Mouse (Mus musculus) stomach, embryonic 16.5 days (tissue): ENCODE measurements at regions not wholly inside any gene's neighbourhood (a gene's known extent, or its start where the extent isn't known, plus 50 kb on each side); places are given as distances from the start of the nearest gene placed in this dataset.
A peak's percentile ranks its signal among the peaks of the same experiment; 100 is the strongest.
"Not testable (repeated sequence)": the region's sequence is repeated elsewhere in the genome, so short reads cannot be mapped to it uniquely, and the experiment has no call there.

ENCODE experiments used
- ATAC-seq: fragments of 200-750 bp; cut with Nextera tagmentation; 2 replicates; pipeline ENCODE4 v1.8.0; 2017; ENCODE audit warnings: moderate number of reproducible peaks, moderate TSS enrichment; ENCODE audit not compliant: insufficient read depth, low FRiP score
- H3K27ac ChIP-seq: fragments of 300-500 bp; sonication (generic); 2 replicates; pipeline ENCODE4 v1.5.1; 2014; ENCODE audit warnings: low read length
- H3K27me3 ChIP-seq: fragments of 300-500 bp; sonication (generic); 2 replicates; pipeline ENCODE4 v1.6.1; 2014; ENCODE audit warnings: low read length, control low read depth, mixed read lengths; ENCODE audit not compliant: control insufficient read depth, insufficient read depth
- H3K36me3 ChIP-seq: fragments of 300-500 bp; sonication (generic); 2 replicates; pipeline ENCODE4 v1.6.1; 2014; ENCODE audit warnings: low read length; ENCODE audit not compliant: control insufficient read depth, insufficient read depth
- H3K4me1 ChIP-seq: fragments of 300-500 bp; sonication (generic); 2 replicates; pipeline ENCODE4 v1.6.1; 2014; ENCODE audit warnings: low read length, control low read depth, mixed read lengths; ENCODE audit not compliant: control insufficient read depth, insufficient read depth
- H3K4me2 ChIP-seq: fragments of 300-500 bp; sonication (generic); 2 replicates; pipeline ENCODE4 v1.6.1; 2014; ENCODE audit warnings: low read depth, low read length, mixed read lengths
- H3K4me3 ChIP-seq: fragments of 300-500 bp; sonication (generic); replicated peaks from 2 replicates; pipeline ENCODE4 v1.5.1; 2014; ENCODE audit warnings: mild to moderate bottlenecking, low read length
- H3K9ac ChIP-seq: fragments of 300-500 bp; sonication (generic); 2 replicates; pipeline ENCODE4 v1.6.1; 2014; ENCODE audit warnings: low read length
- H3K9me3 ChIP-seq: fragments of 300-500 bp; sonication (generic); replicated peaks from 2 replicates; pipeline ENCODE4 v1.6.1; 2016; ENCODE audit warnings: low read length, control low read depth; ENCODE audit not compliant: control insufficient read depth
- WGBS: fragments of 180-500 bp; shearing (Covaris S2); extraction: QIAGEN DNeasy Blood & Tissue Kit; methylation state at CpG from one replicate; pipeline ENCODE4 v1.1.7; 2014; 5-methylcytosine and 5-hydroxymethylcytosine counted together

DNA sequence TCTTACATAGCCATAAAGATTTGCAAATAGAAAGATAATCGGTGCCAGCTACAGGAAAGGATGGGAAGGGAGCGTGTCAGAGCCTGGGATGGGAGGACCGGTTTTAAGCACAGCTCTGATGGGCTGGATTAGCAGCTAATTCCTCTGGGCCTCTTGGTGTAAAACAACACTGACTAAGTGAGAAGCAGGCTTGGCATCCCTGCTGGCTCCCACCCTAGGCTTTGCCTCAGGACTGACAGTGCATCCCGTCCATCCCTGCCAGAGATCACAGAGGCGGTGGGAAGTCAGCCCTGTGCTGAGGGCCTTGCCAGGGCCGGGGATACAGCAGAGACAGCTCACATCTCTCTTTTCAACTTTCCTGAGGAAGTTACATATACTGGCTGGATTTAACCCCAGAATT is 90.8 kb upstream of the Sh3gl3 start:
- H3K27ac ChIP-seq = no peak overlapping the region
- H3K4me1 ChIP-seq = 0 out of 2 replicates have a peak, but pooled peaks cover 3% of the 10 kb centered on the region
- no peaks in the 10 kb centered on the region for H3K9me3 ChIP-seq
- no peaks in the 10 kb centered on the region for H3K36me3 ChIP-seq
- ATAC-seq = peak; percentile 68; the same call in 1 of the 2 replicates
- H3K27me3 ChIP-seq = no peaks in the 10 kb centered on the region
- H3K4me3 ChIP-seq = no peak overlapping the region
- WGBS = 31% methylated on average over 6 of the region's 6 CpGs
- no peak overlapping the region for H3K4me2 ChIP-seq
- no peak overlapping the region for H3K9ac ChIP-seq

DNA sequence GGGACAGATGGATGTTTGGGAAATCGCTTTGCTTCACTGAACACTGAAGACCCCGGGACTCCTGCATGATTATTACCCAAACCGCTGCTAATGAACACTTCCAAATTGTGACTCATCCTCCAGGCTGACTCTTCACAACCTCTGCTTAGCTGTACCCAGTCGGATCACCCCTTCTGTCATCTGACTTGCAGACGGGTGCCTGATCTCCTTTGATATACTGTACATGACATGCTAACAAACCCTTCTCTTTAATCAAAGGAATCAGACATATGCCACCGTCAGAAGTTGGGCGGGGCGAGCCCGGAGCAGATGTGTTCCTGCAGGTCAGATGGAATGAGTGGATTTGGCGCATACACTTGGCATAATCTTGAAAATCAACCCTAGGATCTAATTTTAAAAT is 89.2 kb upstream of the Sh3gl3 start:
- no peak for ATAC-seq
- H3K36me3 ChIP-seq = no peaks in the 10 kb centered on the region
- no peak overlapping the region for H3K27ac ChIP-seq
- no peaks in the 10 kb centered on the region for H3K27me3 ChIP-seq
- 0 out of 2 replicates have a peak, but pooled peaks cover 3% of the 10 kb centered on the region for H3K4me1 ChIP-seq
- H3K9ac ChIP-seq = no peak overlapping the region
- 74% methylated on average over 10 of the region's 10 CpGs for WGBS
- no peak overlapping the region for H3K4me3 ChIP-seq
- H3K9me3 ChIP-seq = no peaks in the 10 kb centered on the region
- no peak overlapping the region for H3K4me2 ChIP-seq

DNA sequence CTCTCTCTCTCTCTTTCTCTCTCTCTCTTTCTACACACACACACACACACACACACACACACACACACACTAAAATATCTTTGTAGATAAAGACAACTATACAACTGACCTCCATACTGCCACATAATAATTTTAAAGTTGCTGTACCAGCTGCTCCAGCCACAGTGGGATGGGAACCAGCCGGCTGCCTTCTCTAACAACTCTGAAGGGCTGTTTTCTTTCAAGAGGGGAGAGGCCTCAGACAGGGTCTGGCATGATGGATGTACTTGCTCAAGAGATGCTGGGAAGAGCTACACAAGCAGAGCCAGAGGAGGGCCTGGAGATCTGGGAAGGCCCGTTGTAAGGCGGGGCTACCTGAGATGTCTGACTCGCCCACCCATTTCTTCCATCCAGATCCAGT is 88.4 kb upstream of the Sh3gl3 start:
- Histone ChIP-seq H3K27ac (no peak overlapping the region), H3K9me3 (no peaks in the 10 kb centered on the region), H3K36me3 (no peaks in the 10 kb centered on the region), H3K9ac (no peak overlapping the region), H3K4me3 (no peak overlapping the region), H3K27me3 (no peaks in the 10 kb centered on the region), H3K4me2 (no peak overlapping the region), H3K4me1 (0 out of 2 replicates have a peak, but pooled peaks cover 3% of the 10 kb centered on the region)
- no peak for ATAC-seq
- 48% methylated on average over 4 of the region's 4 CpGs for WGBS

DNA sequence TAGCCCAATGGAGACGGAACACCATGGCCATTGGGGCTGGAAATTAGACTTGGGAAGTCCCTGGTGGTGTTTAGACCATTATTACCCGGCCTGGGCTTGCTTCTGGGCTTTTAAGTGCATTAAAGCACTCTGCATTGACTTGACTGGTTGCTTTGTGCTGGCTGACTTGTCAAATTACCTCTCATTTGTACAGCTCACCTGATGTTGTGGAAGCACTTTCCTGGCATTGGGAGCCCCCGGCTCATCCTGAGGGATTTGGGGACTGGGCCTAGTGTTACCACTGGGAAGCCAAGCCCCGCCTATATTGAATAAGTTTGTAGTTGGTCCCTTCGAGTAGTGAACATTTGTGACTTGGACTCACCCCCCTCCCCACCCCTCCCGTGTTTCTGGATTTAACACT is 75.5 kb upstream of the Sh3gl3 start:
- no peak overlapping the region for H3K27ac ChIP-seq
- 76% methylated on average over 6 of the region's 6 CpGs for WGBS
- ATAC-seq = no peak
- no peak overlapping the region for H3K4me3 ChIP-seq
- no peaks in the 10 kb centered on the region for H3K9me3 ChIP-seq
- no peaks in the 10 kb centered on the region for H3K27me3 ChIP-seq
- H3K4me1 ChIP-seq = no peaks in the 10 kb centered on the region
- H3K36me3 ChIP-seq = no peaks in the 10 kb centered on the region
- H3K9ac ChIP-seq = no peak overlapping the region
- H3K4me2 ChIP-seq = no peak overlapping the region

DNA sequence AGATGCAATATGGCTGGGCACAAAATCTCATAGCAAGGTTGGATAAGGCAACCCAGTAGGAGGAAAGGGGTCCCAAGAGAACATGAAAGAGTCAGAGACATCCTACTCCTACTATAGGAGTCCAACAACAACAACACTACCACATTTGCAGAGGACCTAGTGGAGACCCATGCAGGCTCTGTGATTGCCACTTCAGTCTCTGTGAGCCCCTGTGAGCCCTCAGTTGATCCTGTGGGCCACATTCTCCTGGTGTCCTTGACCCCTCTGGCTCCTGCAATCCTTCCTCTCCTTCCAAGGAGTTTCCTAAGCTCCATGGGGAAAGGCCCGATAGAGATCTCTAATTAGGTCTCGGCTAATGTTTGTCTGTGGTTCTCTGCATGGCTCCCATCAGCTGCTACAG is 72.3 kb upstream of the Sh3gl3 start:
- H3K9ac ChIP-seq = no peak overlapping the region
- H3K4me3 ChIP-seq = no peak overlapping the region
- H3K27ac ChIP-seq = no peak overlapping the region
- no peaks in the 10 kb centered on the region for H3K27me3 ChIP-seq
- H3K4me1 ChIP-seq = no peaks in the 10 kb centered on the region
- no peak overlapping the region for H3K4me2 ChIP-seq
- ATAC-seq = no peak
- H3K36me3 ChIP-seq = no peaks in the 10 kb centered on the region
- 93% methylated on average over 2 of the region's 2 CpGs for WGBS
- no peaks in the 10 kb centered on the region for H3K9me3 ChIP-seq

DNA sequence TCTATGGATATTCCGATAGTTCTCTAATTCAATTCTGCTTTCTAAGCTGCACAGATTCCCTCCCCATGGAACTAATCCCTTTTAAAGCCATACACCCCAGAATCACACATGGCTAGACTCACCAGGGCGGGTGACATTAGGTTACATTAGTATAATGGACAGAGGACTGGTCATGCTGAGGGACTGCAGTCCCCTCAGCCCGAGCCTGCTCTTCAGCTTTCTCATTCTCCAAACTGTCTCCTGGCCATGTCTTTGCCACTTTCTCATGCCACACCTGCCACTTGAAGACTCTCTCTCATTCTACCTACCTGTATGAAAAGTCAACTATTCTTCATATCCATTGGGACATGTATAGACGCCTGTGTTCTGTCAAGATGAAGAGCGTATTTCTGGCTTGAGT is 68.0 kb upstream of the Sh3gl3 start:
- no peak overlapping the region for H3K27ac ChIP-seq
- H3K36me3 ChIP-seq = no peaks in the 10 kb centered on the region
- H3K4me3 ChIP-seq = no peak overlapping the region
- 81% methylated on average over 5 of the region's 5 CpGs for WGBS
- H3K4me2 ChIP-seq = no peak overlapping the region
- H3K4me1 ChIP-seq = no peaks in the 10 kb centered on the region
- no peak overlapping the region for H3K9ac ChIP-seq
- H3K9me3 ChIP-seq = no peaks in the 10 kb centered on the region
- ATAC-seq = no peak
- H3K27me3 ChIP-seq = no peaks in the 10 kb centered on the region

DNA sequence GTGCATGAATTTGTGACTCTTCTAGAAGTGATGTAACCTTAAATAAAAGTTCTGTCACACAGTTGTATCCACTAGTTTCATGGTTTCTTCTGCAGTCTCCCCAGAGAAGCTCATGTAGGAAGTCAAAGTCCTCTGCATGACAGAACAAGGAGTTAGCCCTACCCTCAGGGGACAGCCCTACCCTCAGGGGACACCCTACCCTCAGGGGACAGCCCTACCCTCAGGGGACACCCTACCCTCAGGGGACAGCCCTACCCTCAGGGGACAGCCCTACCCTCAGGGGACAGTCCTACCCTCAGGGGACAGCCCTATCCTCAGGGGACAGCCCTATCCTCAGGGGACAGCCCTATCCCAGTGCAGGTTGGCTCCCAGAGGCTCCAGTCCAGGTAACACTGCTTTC is 64.5 kb upstream of the Sh3gl3 start:
- not testable (repeated sequence) for H3K9me3 ChIP-seq, H3K4me2 ChIP-seq, H3K27me3 ChIP-seq, H3K9ac ChIP-seq, ATAC-seq, H3K4me1 ChIP-seq, H3K4me3 ChIP-seq, H3K36me3 ChIP-seq, H3K27ac ChIP-seq

DNA sequence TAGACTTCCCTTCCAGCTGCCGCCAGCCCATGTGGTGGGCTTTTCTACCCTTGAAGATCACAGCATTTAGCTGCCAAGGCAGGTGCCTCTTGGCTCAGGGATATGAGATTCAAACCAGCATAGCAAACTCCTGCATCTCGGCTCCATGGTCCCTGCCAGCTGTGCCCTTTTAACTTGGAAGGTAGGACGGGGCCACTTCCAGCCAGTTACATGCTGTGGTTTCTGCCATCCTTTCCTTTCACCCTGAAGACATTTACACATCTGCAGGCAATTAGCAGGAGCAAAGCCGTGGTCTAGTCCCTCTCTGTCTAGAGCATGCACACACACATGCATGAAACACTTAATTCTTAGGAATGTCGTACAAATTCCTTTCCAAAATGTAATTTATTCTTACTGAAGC is 64.1 kb upstream of the Sh3gl3 start:
- H3K4me1 ChIP-seq = no peaks in the 10 kb centered on the region
- H3K27ac ChIP-seq = no peak overlapping the region
- no peaks in the 10 kb centered on the region for H3K36me3 ChIP-seq
- H3K4me3 ChIP-seq = no peak overlapping the region
- WGBS = 49% methylated on average over 5 of the region's 5 CpGs
- H3K27me3 ChIP-seq = no peaks in the 10 kb centered on the region
- H3K4me2 ChIP-seq = no peak overlapping the region
- no peak for ATAC-seq
- no peaks in the 10 kb centered on the region for H3K9me3 ChIP-seq
- H3K9ac ChIP-seq = no peak overlapping the region

DNA sequence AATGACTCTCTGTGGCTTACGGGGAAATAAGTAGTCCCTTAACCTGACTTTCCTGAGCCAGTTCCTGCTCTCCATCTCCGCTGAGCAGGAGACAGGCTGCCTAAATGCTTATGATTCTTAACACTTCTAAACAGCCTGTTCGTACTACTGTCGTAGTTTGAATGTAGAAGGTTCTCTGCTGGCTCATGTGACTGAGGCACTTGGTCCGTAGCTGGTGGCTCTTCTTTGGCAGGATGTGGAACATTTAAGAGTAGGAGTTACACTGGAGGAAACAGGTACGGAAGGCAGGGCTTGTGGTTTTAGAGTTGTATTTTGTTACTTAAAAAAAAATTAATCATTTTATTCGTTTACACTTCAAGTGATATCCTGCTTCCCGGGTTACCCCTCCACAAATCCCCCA is 63.7 kb upstream of the Sh3gl3 start:
- Histone ChIP-seq H3K9me3 (no peaks in the 10 kb centered on the region), H3K27me3 (no peaks in the 10 kb centered on the region), H3K4me1 (no peaks in the 10 kb centered on the region), H3K4me2 (no peak overlapping the region), H3K27ac (no peak overlapping the region), H3K4me3 (no peak overlapping the region), H3K36me3 (no peaks in the 10 kb centered on the region), H3K9ac (no peak overlapping the region)
- ATAC-seq = no peak
- WGBS = 51% methylated on average over 8 of the region's 8 CpGs

DNA sequence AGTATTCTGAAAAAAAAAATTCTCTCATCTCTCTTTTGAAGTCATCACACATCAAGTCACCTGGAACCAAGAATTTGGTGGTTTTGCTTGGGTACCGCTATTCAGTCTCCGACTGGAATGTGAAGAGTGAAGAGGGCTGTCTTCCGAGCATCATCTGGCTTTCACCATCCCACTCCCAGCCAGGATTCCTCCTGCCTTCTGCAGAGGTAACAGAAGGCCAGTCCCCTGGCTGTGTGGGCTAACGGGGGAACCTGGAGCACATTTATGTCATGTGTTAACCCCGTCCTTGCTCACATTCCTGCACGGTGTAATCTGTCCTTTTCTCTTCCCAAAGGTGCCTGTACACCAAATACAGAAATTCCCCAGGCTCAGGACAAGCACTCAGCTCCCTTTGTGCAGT is 61.6 kb upstream of the Sh3gl3 start:
- 59% methylated on average over 6 of the region's 6 CpGs for WGBS
- Histone ChIP-seq H3K4me1 (no peaks in the 10 kb centered on the region), H3K9me3 (no peaks in the 10 kb centered on the region), H3K27ac (no peak overlapping the region), H3K4me3 (no peak overlapping the region), H3K9ac (no peak overlapping the region), H3K36me3 (no peaks in the 10 kb centered on the region), H3K4me2 (no peak overlapping the region), H3K27me3 (no peaks in the 10 kb centered on the region)
- no peak for ATAC-seq
